Mouse (Mus musculus): Measurements from ENCODE around the gene Klf17.
A peak's percentile ranks its signal among the peaks of the same experiment; 100 is the strongest.
"Not testable (repeated sequence)": the region's sequence is repeated elsewhere in the genome, so short reads cannot be mapped to it uniquely, and the experiment has no call there.

The Klf17 gene

DNA sequence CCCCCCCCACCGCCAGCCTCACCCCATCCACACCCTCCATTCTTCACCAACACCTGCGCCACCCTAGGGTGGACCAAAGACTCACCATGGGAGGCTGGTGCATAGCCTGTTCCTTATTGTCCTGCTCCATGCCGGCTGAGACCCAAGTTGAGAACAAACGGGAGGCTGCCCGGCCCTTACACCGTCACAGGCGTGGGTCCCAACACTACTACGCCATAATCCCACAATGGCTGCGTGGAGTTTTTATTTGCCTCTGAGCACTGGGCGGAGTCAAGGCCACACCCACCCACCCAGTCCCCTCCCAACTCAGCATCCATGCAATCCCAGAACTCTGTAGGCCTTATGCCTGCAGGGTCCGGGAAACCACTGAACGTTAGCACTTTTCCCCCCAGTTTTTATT lies at the start of gene Klf17:
Klf17 (minus strand) TSS at position 233 of the 400 bp plus-strand sequence.
- DNase-seq = no peak

DNA sequence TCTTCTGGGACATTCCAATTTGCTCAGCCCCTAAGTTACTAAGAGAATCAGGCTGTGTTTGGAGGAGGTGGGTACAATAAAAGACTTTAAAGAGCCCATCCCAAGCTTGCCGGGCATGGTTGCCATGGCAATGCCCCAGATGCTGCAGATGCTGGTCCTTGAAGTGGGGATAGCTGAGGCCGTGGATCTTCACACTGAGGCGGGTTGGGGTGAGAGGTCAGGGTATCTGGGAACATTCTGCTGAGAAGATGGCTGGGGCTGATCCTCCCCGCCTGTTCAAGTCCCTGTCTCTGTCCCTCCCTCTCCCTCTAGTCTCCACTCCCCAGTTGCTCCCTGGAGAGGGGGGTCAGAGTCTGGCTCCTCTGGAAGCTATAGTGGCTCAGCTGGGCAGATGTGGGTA lies 48.9 kb upstream of the Klf17 start:
- DNase-seq = no peak

- DNase-seq = no peak
These were observed 48.2 kb upstream of the Klf17 start for GRCm38 (mm10) chr4:117813591-117814192.

GRCm38 (mm10) chr4:117810933-117811332 lies 45.5 kb upstream of the Klf17 start:
- DNase-seq = no peak

GRCm38 (mm10) chr4:117806992-117807391 lies 41.5 kb upstream of the Klf17 start:
- no peak for DNase-seq

DNA sequence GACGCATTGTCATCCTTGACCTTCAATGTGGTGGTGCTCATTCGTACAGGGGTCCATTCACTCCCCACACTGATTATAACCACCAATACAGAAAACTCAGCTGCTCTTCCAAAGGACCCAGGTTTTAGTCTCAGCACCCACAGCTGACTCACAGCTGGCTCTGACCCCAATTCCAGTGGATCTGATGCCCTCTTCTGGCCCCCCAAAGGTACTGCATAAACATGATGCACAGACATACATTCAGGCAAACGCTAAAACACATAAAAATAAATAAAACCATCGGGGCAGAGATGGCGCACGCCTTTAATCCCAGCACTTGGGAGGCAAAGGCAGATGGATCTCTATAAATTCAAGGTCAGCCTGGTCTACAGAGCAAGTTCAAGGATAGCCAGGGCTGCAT lies 34.5 kb upstream of the Klf17 start:
- DNase-seq = no peak

- DNase-seq = no peak
These were observed 22.9 kb upstream of the Klf17 start for GRCm38 (mm10) chr4:117788308-117788707.

DNA sequence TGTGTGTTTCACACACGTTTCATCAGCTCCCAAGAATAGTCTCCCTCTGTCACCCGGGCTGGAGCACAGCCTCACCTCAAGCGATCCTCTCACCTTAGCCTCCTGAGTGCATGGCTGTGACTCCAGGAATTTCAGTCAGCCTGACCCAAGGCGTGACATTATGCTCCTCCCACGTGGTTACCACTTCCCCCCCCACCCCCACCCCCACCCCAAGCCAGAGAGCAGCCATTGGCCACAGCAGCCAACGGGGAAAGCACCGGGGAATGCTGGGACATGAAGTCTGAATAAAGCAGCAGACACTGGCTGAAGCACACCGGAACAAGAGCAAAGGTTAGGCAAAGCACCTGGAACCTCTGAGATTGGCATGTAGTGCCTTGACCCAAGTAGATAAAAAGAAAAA lies 21.5 kb upstream of the Klf17 start:
- no peak for DNase-seq

DNA sequence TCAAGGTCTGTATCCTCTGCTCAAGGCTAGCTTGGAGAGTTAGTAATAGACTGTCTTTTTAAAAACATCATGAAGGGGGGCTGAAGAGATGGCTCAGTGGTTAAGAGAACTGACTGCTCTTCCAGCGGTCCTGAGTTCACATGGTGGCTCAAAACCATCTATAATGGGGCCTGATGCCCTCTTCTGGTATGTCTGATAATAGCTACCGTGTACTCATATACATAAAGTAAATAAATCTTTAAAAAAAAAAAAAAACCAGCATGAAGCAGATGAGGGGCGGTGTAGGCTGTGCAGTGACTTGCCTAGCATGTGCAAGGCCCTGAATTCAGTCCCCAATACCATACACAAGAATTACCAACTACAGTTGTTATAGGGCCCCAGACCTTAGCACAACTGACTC lies 17.5 kb upstream of the Klf17 start:
- DNase-seq = no peak

GRCm38 (mm10) chr4:117772960-117773359 lies 7.5 kb upstream of the Klf17 start:
- DNase-seq = no peak

DNA sequence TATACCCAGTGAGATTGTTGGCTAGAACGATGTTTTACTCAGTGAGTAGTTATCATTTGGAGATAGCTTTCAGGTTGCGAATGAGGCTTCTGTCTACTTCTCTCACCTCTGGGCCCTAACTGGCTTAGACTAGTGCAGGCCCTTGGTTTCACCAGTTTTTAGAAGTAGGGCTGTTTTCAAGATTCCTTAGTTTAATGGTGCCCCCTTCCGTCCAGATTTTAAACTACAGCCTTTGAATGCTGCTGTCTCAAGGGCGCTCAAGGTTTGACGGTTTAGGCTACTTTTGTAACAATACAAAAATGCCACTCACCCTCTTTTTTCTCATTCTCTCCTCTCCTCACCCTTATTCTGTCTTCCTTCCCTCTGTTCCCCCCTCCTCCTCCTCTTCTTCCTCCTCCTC lies 5.5 kb upstream of the Klf17 start:
- peak; percentile 12 for DNase-seq

DNA sequence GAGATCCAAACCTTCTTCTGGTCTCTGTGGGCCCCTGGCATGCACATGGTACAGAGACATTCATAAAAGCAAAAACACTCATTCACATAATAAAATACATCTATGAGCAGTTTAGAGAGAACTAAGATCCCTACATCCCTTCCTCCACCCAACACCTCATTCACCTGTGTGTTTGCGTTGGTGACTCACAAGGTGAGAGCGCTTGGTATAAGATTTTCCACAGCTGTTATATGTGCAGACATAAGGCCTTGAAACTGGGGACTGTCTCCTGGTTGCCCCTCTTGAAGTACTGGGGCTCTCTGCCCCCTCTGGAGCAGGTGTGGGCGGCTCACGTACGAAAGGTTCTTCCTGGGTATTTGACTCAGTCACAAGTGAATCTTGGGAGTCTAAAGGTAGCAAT lies 5.3 kb downstream of the Klf17 start:
- DNase-seq = no peak

- DNase-seq = not testable (repeated sequence)
These were observed 13.0 kb downstream of the Klf17 start for GRCm38 (mm10) chr4:117752469-117752868.

DNA sequence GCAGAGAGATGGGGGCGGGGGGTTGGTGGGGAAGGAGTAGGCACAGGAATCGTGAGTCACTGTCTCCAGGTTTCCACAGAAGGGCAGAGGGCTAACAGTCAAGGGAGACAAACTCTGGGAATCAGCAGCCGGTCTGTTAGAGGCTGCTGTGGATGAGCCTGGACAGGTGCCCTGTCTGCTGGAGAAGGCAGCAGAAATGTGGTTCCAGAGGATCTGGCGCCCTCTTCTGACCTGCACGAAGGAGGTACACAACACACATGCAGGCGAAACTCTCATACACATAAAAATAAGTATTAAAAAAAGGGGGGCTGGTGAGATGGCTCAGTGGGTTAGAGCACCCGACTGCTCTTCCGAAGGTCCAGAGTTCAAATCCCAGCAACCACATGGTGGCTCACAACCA lies 27.9 kb downstream of the Klf17 start:
- no peak for DNase-seq

DNA sequence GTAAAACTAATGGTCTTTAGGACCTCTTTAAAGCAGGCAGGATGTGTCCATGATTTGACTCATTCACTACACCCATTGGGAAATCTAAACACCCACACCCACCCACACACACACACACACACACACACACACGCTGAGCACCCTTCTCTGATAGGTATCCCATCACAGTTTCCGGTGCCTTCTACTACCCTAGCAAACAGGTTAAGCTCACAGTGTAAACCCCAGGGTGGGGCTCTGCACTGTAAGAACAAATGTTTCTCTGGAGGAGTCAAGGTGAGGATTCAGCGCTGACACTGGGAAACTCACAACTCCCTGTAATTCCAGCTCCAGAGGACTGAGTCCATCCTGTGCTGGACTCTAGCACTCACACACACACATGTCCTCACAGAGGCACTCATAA lies 33.5 kb downstream of the Klf17 start:
- no peak for DNase-seq

DNA sequence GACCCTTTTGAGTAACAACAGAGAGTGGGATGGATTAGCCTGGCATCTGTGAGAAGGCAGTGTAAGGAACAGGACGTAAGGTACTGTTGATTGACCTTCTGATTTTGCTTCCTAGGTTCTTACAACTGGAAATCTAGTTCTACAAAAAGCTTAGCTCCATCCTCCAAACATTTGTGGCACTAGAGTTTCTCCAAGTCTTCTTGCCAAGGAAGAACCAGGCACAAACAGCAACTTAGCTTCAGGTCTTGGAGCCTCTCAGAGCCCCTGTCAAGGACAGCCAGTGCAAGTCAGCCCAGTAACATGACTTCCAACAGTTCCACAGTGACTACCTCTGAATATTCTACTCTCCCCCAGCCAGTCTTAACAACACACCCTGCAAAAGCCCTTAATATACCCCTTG lies 41.3 kb downstream of the Klf17 start, which contains the start of gene Gm12845:
Gm12845 (plus strand) TSS at position 301 of the 400 bp plus-strand sequence.
- DNase-seq = no peak

DNA sequence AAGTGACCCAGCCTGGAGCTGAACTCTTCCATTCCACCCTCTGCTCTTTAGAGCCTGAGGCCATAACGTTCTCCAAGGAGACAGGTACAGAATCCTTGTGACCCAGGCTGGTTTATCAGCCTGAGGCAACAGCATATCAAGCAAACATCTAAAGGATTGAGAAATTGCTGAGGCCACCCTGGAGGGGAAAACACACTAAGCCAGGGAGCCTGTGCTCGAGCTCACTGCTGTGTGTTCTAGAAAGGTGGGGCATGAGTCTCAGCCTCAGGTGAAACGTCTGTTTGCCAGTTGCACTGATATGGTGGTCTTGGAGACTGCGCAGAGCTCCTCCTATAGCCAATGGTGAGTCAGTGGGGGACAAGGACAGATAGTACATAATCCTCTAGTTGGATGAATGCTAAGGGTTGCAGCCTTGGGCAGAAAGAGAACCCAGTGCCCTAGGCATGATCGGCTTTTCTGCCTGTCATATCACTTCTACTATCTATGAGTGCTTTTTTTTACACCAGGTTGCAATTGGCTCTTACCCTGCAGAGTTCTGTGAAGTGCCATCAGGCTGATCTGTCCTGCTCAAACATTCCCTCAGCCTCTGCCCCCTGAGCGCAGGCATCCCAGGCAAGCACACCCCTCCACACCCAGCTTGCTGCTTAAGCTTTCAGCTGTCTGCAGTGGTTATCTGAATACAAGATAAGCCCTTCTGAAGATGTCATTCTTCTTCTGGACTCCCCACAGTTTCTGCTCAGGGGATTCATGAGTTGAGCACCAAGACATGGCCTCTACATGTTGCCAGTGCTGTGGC lies 51.9 kb downstream of the Klf17 start:
- DNase-seq = no peak

DNA sequence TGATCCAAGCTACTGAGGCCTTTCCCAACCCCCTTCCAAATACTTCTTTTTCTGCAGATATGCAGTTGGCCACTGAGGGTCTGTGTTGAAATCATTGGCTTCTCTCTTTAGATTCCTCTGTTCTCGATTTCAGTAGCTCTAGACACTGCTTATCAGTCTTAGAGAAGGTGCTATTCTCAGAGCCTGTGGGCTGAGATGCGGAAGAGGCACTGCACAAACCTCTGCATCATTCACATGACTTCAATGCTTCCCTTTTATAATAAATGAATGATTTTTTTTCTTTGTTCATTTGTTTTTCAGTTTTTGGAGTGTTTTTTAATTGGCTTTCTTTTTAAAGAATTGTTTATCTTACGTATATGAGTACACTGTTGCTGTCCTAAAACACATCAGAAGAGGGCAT lies 53.1 kb downstream of the Klf17 start:
- DNase-seq = no peak

- DNase-seq = no peak
These were observed 56.5 kb downstream of the Klf17 start for GRCm38 (mm10) chr4:117708780-117709550.

All from cerebellum, adult 9-11 months (tissue).